Mouse (Mus musculus) testis, postnatal 10 days (tissue): ENCODE measurements around the gene P3h1.

ENCODE experiments used
- DNase-seq: peaks from one replicate; pipeline ENCODE4 v3.0.0; 2021; ENCODE audit warnings: low spot score

The P3h1 gene

GRCm38 (mm10) chr4:119232410-119233255 lies at the start of gene P3h1, which contains the start of gene AU022252:
Gene P3h1, plus strand, starts transcription at chr4:119232915.
Gene AU022252, minus strand, starts transcription at chr4:119232712.
- peak; percentile 99 for DNase-seq

- DNase-seq = no peak
Observed at GRCm38 (mm10) chr4:119183525-119183924, 49.2 kb upstream of the P3h1 start.

GRCm38 (mm10) chr4:119185771-119186170 lies 46.9 kb upstream of the P3h1 start:
- no peak for DNase-seq

DNA sequence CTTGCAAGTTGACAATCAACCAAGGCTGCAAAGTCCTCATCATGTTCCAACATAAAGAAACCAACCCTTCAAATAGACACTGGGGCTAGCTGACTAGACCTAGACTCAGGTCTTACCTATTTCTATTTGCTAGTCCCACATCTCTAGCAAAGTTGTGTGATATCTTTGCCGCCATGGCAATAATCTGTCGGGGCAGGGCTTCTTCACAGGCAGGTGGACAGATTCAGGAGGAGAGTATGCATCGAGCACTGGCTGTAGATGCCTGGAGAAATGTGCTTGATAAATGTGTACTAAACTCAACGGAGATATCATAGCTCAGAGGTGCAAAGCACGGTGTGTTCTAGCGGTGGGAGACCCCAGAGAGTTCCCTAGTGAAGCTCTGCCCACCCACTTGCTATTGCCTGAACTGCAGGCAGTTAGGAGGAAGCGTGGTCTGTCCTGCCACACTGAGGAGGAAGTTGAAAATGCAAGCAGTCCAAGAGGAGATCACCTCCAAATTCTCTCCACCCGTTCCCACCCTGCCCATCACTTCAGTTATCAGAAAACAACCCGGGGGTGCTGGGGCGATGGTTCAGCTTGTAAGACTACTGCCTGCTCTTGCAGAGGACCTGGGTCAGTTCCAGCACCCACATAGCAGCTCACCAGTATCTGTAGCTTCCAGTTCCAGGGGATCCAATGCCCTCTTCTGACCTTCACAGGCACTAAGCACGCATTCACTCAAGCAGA lies 44.5 kb upstream of the P3h1 start:
- no peak for DNase-seq

- DNase-seq = no peak
Observed at GRCm38 (mm10) chr4:119189392-119189791, 43.3 kb upstream of the P3h1 start.

DNA sequence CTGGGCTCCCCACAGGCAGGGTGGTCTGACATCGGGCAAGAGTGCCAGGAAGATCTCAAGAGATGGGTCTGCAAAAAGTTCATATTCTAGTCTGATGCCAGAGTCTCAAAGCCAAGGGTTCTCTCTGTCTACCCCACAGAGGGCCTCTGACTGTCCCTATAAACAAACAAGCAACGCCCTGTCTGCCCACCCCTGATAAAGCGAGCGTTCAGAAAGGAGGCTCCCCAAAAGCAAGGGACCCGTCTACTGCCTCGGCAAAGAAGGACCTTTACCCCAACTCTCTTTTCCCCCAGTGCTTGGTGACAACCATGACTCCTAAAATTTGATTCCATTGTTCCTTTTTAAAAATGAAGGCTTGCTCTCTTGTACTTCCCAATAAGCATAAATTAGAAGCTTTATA lies 42.9 kb upstream of the P3h1 start, which contains the start of gene Ermap:
TSS of gene Ermap (minus strand) at position 148 of the 400 bp plus-strand sequence.
- no peak for DNase-seq

DNA sequence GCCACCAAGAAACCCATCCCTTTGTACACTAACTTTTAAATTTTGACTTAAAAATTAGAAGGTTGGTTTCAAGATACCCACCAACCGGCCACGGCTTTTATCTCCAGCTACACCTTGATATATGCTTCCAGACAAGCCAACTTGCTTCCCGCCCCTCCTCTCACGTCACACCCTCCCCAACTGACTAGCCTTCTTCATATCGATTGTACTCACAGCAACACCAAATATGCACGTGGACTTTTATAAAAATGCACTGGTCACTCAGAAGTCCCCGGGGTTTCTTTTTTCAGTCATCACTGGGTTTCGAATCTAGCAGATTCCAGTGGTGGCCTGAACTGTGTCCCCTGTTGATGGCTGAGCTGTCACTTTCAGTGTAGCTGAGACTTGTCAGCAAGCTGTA lies 42.1 kb upstream of the P3h1 start:
- no peak for DNase-seq

DNA sequence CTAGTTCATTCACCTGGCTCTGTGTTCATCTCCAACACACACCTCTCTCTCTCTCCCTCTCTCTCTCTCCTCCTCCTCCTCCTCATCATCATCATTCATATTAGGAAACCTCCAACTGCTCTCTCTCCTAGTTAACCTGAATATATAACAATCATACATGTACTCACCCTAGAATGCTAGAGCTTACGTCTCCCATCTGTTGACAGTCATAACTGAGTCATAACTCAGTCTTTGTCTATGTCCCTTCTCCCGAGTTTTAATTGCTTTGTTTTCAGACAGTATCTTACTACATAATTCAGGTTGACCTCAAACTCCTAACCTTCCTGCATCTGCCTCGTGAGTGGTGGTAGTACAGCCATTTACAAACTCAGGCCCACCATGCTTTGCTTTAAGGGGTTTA lies 41.4 kb upstream of the P3h1 start:
- no peak for DNase-seq

GRCm38 (mm10) chr4:119192757-119193156 lies 40.0 kb upstream of the P3h1 start:
- DNase-seq = no peak

- peak; percentile 98 for DNase-seq
Observed at GRCm38 (mm10) chr4:119194909-119195581, 37.7 kb upstream of the P3h1 start, which contains the start of gene Svbp. Gene Svbp, plus strand, starts transcription at chr4:119195306.

DNA sequence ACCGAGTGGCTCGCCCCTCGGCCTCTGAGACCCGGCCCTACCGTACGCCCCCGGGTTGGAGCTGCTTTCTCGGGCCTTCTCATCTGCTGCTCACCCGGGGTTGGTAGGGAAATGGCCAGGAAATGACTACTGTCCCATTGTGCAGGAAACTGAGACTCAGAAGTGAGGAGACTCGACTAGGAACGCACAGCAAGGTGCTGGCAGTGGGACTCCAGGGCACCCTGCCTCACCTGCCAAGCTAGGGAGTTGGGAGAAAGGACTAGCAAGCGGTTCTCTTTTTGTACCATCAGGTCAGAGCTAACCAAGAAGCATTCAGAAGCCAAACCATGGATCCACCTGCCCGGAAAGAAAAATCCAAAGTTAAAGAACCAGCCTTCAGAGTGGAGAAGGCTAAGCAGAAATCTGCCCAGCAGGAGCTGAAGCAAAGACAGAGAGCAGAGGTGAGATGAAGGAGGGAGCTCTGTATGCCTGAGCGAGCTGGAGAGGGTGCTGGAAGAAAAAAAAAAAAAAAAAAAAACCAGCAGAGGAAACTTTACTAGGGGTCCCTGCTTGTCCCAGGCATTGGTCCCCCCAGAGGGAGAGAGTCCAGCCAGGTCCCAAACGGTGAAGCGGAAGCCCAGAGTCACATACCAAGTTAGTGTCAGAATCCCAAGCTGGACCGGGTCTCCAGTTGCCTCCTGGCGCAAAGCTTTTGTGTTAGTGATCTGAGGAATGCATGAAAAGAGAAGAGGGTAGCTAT lies 37.0 kb upstream of the P3h1 start:
- no peak for DNase-seq

GRCm38 (mm10) chr4:119198105-119198504 lies 34.6 kb upstream of the P3h1 start:
- DNase-seq = no peak

GRCm38 (mm10) chr4:119204672-119205071 lies 28.0 kb upstream of the P3h1 start:
- DNase-seq = peak; percentile 76

GRCm38 (mm10) chr4:119216667-119217066 lies 16.0 kb upstream of the P3h1 start:
- DNase-seq = no peak

- DNase-seq = no peak
Observed at GRCm38 (mm10) chr4:119218169-119218568, 14.5 kb upstream of the P3h1 start, which contains the start of gene Tmem269. Gene Tmem269, minus strand, starts transcription at chr4:119218217.

DNA sequence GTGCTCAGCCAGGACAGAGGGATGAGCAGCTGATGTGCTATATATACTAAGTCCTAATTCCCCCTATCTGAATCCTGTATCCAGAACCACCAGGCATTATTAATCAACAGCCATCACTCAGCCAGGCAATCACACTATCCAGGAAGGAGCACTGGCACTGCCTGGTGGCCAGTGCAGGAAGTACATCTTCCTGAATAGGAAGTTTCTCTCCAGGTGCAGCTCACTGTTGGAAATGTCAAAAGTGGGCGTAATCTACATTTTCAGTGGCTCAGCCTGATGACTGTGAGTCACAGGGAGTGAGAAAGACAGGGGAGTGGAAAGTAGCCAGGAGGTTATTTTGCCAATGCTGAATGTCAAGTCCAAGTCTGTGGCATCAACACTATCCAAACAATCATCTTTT lies 9.0 kb upstream of the P3h1 start:
- no peak for DNase-seq

DNA sequence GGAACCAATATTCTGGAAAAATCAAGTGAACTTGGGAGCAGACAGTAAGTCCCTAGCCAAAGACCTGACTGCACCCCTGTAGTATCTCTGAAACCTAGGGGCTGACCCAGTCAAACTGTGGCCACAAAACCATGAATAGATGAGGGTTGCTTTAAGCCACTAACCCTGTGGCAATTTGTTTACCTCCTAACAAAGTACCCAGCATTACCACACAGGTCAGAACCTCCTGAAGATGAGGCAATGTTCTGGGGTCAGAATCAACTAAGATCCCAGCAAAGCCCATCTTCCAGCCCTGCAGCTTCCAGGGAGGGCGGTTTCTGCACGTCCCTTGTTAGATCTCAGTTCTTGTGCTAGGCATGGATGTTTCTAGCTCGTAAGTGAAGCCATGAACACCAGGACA lies 8.2 kb upstream of the P3h1 start:
- DNase-seq = no peak

GRCm38 (mm10) chr4:119225719-119226118 lies 7.0 kb upstream of the P3h1 start:
- no peak for DNase-seq

DNA sequence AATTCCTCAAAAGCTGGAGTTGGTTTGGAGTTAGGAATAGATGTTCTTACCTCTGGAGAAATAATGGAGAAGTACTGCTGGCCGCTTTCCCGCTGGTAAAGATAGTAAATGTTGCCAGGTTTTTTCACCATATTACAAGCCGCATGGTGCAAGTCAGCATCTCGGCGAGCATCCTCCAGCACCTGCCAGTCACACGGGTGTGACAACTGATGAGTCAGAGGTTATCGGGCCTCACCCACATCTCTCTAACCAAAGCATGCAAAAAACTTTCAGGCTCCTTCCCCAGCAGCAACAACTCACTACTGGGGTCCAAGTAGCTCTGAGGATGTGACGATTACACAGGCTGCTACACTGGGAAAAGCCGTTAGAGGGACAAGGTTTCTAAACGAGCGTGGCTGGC lies 6.0 kb upstream of the P3h1 start:
- no peak for DNase-seq

DNA sequence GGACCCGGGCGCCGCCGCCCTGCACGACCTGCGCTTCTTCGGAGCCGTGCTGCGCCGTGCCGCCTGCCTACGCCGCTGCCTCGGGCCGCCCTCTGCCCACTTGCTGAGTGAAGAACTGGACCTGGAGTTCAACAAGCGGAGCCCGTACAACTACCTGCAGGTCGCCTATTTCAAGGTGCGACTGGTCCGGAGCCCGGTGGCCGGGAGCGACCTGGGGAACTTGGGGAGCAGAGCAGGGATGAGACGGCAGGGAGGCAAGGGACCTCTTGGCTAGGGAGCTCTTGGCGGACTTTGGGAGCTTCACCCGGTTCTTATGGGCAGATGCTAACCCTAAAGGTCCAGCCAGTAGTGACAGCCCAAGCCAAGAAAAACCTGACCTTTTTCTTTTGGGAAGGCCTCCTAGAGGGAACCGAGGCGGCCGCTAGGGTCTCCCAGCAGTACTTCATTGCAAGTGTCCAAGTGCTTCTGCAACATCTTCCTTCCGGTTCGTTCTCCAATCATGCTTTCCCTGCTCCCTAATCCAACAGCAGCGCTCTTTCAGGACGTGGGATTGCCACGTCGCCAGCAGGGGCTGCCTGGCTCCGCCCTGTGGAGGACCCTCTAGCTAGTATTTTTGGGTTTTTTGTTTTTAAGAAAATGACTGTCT lies 664 bp downstream of the P3h1 start:
- DNase-seq = peak; percentile 64

- no peak for DNase-seq
Observed at GRCm38 (mm10) chr4:119234348-119234747, 1.6 kb downstream of the P3h1 start.
